Mouse (Mus musculus): ENCODE measurements around the gene Clic6.

DNA sequence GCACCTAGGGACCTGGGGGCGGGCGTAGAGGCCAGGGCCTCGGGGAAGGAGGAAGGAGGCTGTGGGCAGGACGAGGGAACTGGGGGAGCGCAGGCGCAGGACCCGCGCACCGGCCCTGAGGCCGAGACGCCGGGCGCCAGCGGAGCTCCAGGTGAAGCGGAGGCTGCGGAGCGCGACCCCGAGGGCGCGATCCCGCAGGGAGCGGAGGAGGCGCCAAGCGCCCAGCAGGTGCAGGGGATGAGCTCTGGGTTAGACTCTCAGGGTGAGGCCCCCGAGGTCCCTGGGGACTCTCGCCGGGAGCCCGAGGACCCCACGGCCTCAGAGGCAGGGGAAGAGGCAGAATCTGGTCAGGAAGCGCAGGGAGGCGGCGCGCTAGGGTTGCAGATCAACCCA is 13.0 kb downstream of the Clic6 start:
- TF ChIP-seq SRF (IDR thresholded peaks at IDR 0.05; ENCODE audit: control insufficient read depth, insufficient read length, low read depth), result no peak
- no peak for TF ChIP-seq POLR2AphosphoS2 (IDR thresholded peaks at IDR 0.05; ENCODE audit: insufficient read length, low read depth)
- TF ChIP-seq POLR2A (IDR thresholded peaks at IDR 0.05; ENCODE audit: insufficient read length, low read depth), result no peak
- no peak for TF ChIP-seq REST (IDR thresholded peaks at IDR 0.05; ENCODE audit: insufficient read depth, insufficient read length)
- TF ChIP-seq MAX (IDR thresholded peaks at IDR 0.05; ENCODE audit: low read depth), result no peak
- no peak for TF ChIP-seq USF1 (IDR thresholded peaks at IDR 0.05; ENCODE audit: low read depth)
- no peak for TF ChIP-seq CEBPB (IDR thresholded peaks at IDR 0.05; ENCODE audit: insufficient read depth, poor library complexity, severe bottlenecking)

Data from myocyte (in vitro differentiated cells).